Mouse (Mus musculus) lung, postnatal 0 days (tissue): ENCODE measurements around the gene Fbxl17.

Experiments
- CTCF ChIP-seq: IDR thresholded peaks from 2 replicates; pipeline ENCODE4 v1.5.1; 2016; ENCODE audit warnings: antibody characterized with exemption, mild to moderate bottlenecking
- EP300 ChIP-seq: IDR thresholded peaks from 2 replicates; pipeline ENCODE4 v1.6.1; 2016; ENCODE audit warnings: antibody characterized with exemption, mild to moderate bottlenecking, control low read depth

- TF ChIP-seq CTCF = no peak
- TF ChIP-seq EP300 = no peak
These were observed 254.3 kb downstream of the Fbxl17 start for GRCm38 (mm10) chr17:63245472-63245871.
